Mouse (Mus musculus) T-helper 17 cell (primary cell): ENCODE measurements around the gene Kcnh7.
"Not testable (repeated sequence)": the region's sequence is repeated elsewhere in the genome, so short reads cannot be mapped to it uniquely, and the experiment has no call there.

Experiments
- in situ Hi-C, 2 experiments: fragments of 300-600 bp; cut with MboI, MseI; formaldehyde crosslinking; loops; 1 replicate in 1 of 2; 2 replicates in 1 of 2; pipeline ENCODE4 v1.15.1; 2025; ENCODE audit warnings: high pct_unique_total_duplicates in 2 of 2

Kcnh7 gene

GRCm38 (mm10) chr2:62725946-62726345 is 458.1 kb downstream of the Kcnh7 start:
- in situ Hi-C loops, result no loop called here

DNA sequence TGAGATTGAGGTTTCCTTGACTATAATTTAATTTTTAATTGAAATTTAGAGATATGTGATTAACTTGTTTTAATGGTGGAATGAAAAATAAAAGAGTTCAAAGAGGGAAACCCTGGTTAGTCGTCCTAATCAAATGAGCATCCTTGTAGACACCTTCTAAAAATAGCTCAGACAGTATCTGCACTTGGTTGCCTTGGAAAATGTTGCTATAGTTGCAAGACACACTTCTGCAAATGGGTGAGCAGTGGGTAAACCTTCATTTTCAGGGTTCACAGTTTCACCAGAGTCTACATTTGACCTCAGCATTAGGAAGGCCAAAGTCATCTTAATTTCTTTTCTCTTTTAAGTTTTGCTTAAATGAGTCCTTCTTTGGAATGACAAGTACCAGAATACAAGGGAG is 465.7 kb downstream of the Kcnh7 start:
- in situ Hi-C loops, result no loop called here

DNA sequence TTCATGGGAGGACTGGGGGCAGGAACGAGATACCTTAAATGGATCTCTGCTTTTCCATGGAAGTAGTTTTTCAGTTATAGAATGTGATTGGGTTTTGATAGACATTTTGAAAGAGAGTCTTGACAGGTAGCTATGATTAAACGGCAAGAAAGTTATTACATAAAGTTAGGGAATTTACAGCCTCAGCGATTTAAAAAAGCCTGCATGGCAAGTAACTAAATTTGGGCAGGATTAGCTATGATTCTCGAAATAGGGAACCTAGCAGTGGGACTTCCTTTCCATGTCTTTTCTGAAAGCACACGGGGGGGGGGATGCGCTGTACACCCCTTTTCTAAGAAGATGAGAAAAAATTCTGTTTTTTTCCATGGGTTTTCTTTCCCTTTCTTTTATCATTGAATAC is 466.8 kb downstream of the Kcnh7 start:
- in situ Hi-C loops, result no loop called here

GRCm38 (mm10) chr2:62715260-62715659 is 468.8 kb downstream of the Kcnh7 start:
- in situ Hi-C loops, result no loop called here

GRCm38 (mm10) chr2:62714362-62714761 is 469.7 kb downstream of the Kcnh7 start:
- in situ Hi-C loops, result not testable (repeated sequence)

DNA sequence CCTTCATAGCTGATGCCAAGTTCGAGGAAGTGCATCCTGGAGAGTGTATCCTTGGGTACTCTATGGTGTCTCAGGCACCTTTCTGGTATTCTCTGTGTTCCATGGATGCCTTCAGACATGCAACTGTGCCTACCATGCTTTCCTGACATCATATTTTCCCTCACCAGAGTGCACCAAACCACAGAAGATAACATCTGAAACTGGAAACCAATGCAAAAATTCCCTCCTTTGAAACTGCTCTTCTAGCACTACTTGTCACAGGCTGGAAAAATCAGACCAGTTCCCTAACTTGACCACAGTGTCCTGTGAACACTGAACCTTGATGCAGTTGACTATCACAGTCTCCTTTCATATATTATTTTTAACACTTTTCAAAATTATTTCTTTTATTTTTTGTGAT is 474.5 kb downstream of the Kcnh7 start:
- in situ Hi-C loops, result no loop called here

DNA sequence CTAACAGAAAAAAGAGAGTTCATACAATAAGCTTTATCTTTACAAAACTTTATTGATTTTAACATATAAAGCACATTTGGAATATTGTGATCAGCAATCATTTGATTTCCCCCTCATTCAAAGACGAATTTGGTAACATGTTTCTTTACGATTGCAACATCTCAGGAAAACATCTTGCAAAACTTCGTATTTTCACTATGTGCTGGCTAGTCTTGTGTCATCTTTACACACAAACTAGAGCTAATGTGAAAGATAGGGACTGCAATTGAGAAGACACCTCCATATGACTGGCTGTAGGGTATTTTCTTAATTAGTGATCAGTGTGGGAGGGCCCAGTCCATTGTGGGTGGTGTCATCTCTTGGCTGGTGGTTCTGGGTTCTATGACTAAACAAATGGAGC is 477.8 kb downstream of the Kcnh7 start:
- in situ Hi-C loops, result no loop called here

- in situ Hi-C loops, result no loop called here
Observed at GRCm38 (mm10) chr2:62685934-62686333, 498.2 kb downstream of the Kcnh7 start.

- in situ Hi-C loops, result no loop called here
Observed at GRCm38 (mm10) chr2:62684989-62685595, 499.0 kb downstream of the Kcnh7 start.

GRCm38 (mm10) chr2:62681667-62682066 is 502.4 kb downstream of the Kcnh7 start:
- in situ Hi-C loops, result no loop called here

DNA sequence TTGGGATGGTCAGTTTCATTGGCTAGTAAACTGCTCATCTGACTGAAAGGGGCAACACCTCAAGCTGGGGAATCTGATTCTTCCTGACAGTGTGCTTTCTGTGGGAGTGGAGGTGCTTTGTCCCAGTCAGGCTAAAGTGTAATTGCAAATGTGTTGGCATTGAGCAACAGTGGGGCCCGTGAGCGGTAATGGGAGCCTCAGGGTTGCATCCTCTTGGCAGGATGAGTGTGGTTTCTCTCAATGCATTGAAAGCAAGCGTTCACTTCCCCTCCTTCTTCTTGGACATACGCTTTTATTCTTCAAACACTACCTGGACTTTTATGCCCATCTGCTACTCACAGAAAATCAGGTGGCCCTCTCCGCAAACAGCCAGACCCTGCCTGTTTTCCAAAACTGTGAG is 511.3 kb downstream of the Kcnh7 start:
- in situ Hi-C loops, result no loop called here

GRCm38 (mm10) chr2:62670767-62671166 is 513.3 kb downstream of the Kcnh7 start:
- in situ Hi-C loops, result no loop called here

DNA sequence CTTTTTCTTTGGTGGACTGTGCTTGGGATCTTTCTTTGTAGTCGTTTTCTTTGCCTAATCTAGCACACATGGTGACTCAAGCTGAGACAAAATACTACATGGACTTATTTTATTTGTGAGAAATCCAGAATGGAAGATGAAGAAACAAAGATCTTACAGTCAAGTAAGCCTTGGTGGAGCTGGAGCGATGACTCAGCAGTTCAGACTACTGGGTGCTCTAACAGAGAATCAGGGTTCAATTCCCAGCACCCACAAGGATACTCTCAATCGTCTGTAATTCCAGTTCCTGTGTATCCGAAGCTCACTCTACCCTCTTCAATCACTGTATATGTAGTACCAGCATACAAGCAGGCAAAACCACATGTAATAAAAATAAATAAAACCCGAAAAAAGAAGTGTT is 513.8 kb downstream of the Kcnh7 start:
- in situ Hi-C loops, result no loop called here

DNA sequence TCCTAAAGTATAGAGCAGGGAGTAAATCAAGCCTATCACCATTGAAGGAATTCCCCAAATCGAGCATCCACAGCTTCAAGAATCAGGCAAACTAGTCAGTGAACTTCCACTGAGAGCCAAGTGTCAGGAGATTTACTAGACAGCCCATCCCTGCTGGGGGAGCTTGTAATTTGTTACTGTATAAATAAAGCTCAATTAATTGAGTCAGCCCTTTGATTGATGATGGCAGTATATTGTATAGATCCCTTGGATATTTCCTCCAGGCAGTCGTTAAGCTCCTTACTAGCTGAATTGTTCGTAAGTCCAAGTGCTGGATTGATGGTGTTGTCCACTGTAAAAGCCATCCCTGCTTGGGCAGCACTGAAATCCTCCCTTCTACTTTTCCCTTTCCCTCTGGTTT is 514.2 kb downstream of the Kcnh7 start:
- in situ Hi-C loops, result no loop called here

DNA sequence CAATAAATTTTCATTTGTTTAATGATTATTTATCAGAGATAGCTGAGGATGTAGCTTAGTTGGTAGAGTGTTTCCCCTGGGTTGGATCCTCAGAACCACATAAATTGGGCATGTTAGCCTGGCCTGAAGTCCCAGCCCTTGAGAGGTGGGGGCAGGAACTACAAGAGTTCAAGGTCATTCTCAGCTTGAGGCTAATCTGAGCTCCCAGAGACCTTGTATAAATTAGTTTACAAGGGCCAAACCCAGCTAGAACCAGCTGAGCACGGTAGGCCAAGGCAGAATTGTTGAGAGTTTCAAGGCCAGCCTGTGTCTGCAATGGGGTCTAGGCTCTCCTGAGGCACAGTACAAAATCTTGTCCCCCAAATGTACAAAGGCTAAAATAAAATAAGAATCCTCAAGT is 518.6 kb downstream of the Kcnh7 start:
- in situ Hi-C loops, result no loop called here

DNA sequence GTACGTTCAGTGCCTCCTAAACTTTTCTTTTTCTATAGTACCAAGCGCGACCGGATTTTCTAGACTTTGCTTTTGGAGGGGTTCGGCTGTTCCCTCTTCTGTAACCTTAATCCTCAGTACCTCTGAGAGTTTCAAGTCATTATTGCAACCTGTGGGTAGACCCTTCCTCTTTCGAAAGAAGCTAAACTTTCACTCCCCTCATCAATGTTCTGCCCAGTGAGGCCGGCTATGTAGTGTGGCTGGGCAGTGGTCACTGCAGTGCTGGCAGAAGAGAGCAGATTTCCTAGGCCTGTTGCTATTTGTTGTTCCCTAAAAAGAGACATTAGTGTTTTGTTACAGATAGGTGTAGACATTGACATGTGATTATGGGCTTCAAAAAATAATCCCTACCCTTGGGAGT is 519.2 kb downstream of the Kcnh7 start:
- in situ Hi-C loops, result no loop called here

GRCm38 (mm10) chr2:62664135-62664670 is 519.9 kb downstream of the Kcnh7 start, which contains the start of gene Gca:
Gene Gca (plus strand): TSS chr2:62664285.
- in situ Hi-C loops, result no loop called here

GRCm38 (mm10) chr2:62662560-62662959 is 521.5 kb downstream of the Kcnh7 start:
- in situ Hi-C loops, result no loop called here

- in situ Hi-C loops, result no loop called here
Observed at GRCm38 (mm10) chr2:62660565-62660964, 523.5 kb downstream of the Kcnh7 start.

GRCm38 (mm10) chr2:62656072-62656471 is 528.0 kb downstream of the Kcnh7 start:
- in situ Hi-C loops, result loop anchor here in 1 of 2 experiments (10.0 kb wide), 1 partner anchor 1771 kb away; no protein-coding TSS in a partner anchor

- in situ Hi-C loops, result loop anchor here in 1 of 2 experiments (10.0 kb wide), 1 partner anchor 1770 kb away; no protein-coding TSS in a partner anchor
Observed at GRCm38 (mm10) chr2:62654519-62655338, 529.4 kb downstream of the Kcnh7 start.

DNA sequence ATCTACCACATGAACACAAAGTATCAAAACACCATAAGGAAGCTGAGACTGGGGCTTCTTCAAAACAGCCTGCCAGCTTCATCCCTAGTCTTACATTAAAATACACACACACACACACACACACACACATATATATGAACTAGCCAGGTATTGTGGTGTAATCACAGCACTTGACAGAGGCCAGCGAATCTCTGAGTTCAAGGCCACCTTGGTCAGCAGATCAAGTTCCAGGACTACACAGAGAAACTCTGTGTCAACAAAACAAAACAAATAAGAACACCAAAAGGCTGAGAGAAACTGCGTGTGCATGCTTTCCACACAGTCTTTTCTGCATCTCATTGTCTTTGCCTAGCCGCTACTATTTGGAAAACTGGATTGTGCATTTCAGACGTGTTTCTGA is 531.6 kb downstream of the Kcnh7 start:
- in situ Hi-C loops, result loop anchor here in 1 of 2 experiments (10.0 kb wide), 1 partner anchor 1768 kb away; no protein-coding TSS in a partner anchor

DNA sequence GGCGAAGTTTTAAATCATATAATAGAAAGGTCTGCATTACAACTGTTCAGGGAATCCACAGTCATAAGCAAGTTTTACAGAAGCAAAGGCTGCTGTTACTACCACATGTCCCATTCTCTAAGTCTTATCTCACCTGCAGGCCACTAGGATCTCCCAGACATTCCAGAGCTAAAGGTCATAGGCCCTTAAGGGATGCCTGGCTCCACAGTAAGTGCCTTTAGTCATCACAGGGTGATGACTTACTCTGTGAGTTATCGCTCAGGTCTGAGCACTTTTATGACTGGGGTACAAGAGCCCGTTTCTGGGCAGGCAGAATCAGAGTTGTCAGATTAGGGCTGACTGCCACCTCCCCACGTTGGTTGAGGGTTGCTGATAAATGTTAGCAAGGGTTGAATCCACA is 532.2 kb downstream of the Kcnh7 start:
- in situ Hi-C loops, result loop anchor here in 1 of 2 experiments (10.0 kb wide), 1 partner anchor 1767 kb away; no protein-coding TSS in a partner anchor
